In the genomic region with DNA sequence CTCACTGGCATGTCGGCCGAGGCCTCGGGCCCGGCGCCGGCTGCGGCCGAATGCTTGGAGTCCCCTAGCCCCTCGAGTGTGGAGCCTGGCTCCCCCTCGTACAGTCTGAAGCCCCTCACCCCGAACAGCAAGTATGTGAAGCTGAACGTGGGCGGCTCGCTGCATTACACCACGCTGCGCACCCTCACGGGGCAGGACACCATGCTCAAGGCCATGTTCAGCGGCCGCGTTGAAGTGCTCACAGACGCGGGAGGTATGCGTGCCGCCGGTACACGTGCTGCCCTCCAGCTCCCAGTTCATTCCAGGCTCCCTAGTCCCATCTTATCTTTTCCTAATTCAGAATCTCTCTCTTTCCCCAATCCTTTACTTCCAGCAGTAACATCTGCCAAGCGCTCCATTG, we compare ENCODE assay signal across 7 mouse cellular contexts. TPM values are rescaled to one million over a fixed set of nuclear protein-coding genes. Genes with fewer than 3 reads are reported as not detected.
DNase-seq lines count a peak whose midpoint lies in the region; ATAC-seq and TF ChIP-seq lines count a peak whose summit lies in the region.

No protein-coding gene starts in this region.

- H3K9me3 ChIP-seq in hindbrain, embryonic 12.5 days (replicated peaks): no peaks in the 10 kb centered on the region

- H3K27ac ChIP-seq in left cerebral cortex, adult 2 months: peak overlapping the region; percentile 80
- H3K27ac ChIP-seq in hindbrain, embryonic 12.5 days: peak overlapping the region; percentile 82

- H3K4me2 ChIP-seq in hindbrain, embryonic 12.5 days (replicated peaks): peak overlapping the region; percentile 70

- TF ChIP-seq CTCF in left cerebral cortex, adult 2 months (IDR thresholded peaks at IDR 0.05): no peak

- peak overlapping the region; percentile 83 for H3K9ac ChIP-seq in hindbrain, embryonic 12.5 days

- peaks cover 12% of the 10 kb centered on the region for H3K4me1 ChIP-seq in hindbrain, embryonic 12.5 days

- H3K27me3 ChIP-seq in hindbrain, embryonic 12.5 days: no peaks in the 10 kb centered on the region

- peak overlapping the region; percentile 95 for H3K4me3 ChIP-seq in left cerebral cortex, adult 2 months
- H3K4me3 ChIP-seq in hindbrain, embryonic 12.5 days: peak overlapping the region; percentile 90

- ATAC-seq in common myeloid progenitor, adult 5-6 weeks (replicated peaks; ENCODE audit: low read depth, poor library complexity, severe bottlenecking): peak; percentile 10; the same call in 1 of the 2 replicates
- peak; percentile 74 for ATAC-seq in hindbrain, embryonic 12.5 days (ENCODE audit: low FRiP score)

- 0% methylated on average over 23 of the region's 27 CpGs for WGBS in hindbrain, embryonic 12.5 days

- intact Hi-C loops in left cerebral cortex, adult 2 months (cut with DNase I): loop anchor here (5.0 kb wide), 1 partner anchor 47 kb away; a partner anchor contains a TSS

- no peak for DNase-seq in left cerebral cortex, adult 2 months (ENCODE audit: extremely low spot score in 1 of 2, low spot score in 2 of 2)
- no peak for DNase-seq in left cerebral cortex, adult 11 months (ENCODE audit: low spot score)
- peak; percentile 23 for DNase-seq in lung, postnatal 36 days
- DNase-seq in gastrocnemius, adult 18-20 months (ENCODE audit: low spot score): no peak
- DNase-seq in layer of hippocampus, postnatal 25 days (ENCODE audit: extremely low spot score in 1 of 2, low spot score in 1 of 2): no peak

- peaks cover 8% of the 10 kb centered on the region for H3K36me3 ChIP-seq in hindbrain, embryonic 12.5 days

RNA-seq across cellular contexts. Expression of a gene that starts 0.4 kb away (rescaled TPM):
- total RNA-seq in left cerebral cortex, adult 2 months (2021): 100 to 1,000 TPM; 135 to 146 TPM
- total RNA-seq in common myeloid progenitor, adult 5-6 weeks (2017): 9.6 and 13.2 TPM in 2 replicates
- 58.1 and 59.3 TPM in 2 replicates for polyA plus RNA-seq in hindbrain, embryonic 12.5 days (2016; fragmentation: Nextera tagmentation; extraction: Ambion mirVana)
- 1 to 10 TPM; 2.6 to 2.7 TPM for total RNA-seq in gastrocnemius, adult 18-20 months (2021)
- 100 to 1,000 TPM; 150 to 160 TPM for total RNA-seq in layer of hippocampus, postnatal 25 days (2021)

RNA-seq across cellular contexts. Expression of a gene that starts 6.3 kb away (rescaled TPM):
- total RNA-seq in left cerebral cortex, adult 2 months (2021): 10 to 100 TPM; 17.3 to 22.0 TPM
- 21.1 and 31.9 TPM in 2 replicates for total RNA-seq in common myeloid progenitor, adult 5-6 weeks (2017)
- polyA plus RNA-seq in hindbrain, embryonic 12.5 days (2016; fragmentation: Nextera tagmentation; extraction: Ambion mirVana): 21.8 and 23.0 TPM in 2 replicates
- 10 to 100 TPM in 1 of 2 experiments, 1 to 10 TPM in 1; 9.9 to 12.1 TPM for total RNA-seq in gastrocnemius, adult 18-20 months (2021)
- 10 to 100 TPM; 20.2 to 25.5 TPM for total RNA-seq in layer of hippocampus, postnatal 25 days (2021)

RNA-seq across cellular contexts. Expression of a gene that starts 20.3 kb away (rescaled TPM):
- 10 to 100 TPM; 51.4 to 55.8 TPM for total RNA-seq in left cerebral cortex, adult 2 months (2021)
- not detected in 2 replicates for total RNA-seq in common myeloid progenitor, adult 5-6 weeks (2017)
- 3.4 and 4.1 TPM in 2 replicates for polyA plus RNA-seq in hindbrain, embryonic 12.5 days (2016; fragmentation: Nextera tagmentation; extraction: Ambion mirVana)
- total RNA-seq in gastrocnemius, adult 18-20 months (2021): not detected
- 10 to 100 TPM; 33.4 to 36.6 TPM for total RNA-seq in layer of hippocampus, postnatal 25 days (2021)

RNA-seq across cellular contexts. Expression of a gene that starts 21.3 kb away (rescaled TPM):
- 100 to 1,000 TPM; 421 to 427 TPM for total RNA-seq in left cerebral cortex, adult 2 months (2021)
- total RNA-seq in common myeloid progenitor, adult 5-6 weeks (2017): 0.14 and 1.9 TPM in 2 replicates
- polyA plus RNA-seq in hindbrain, embryonic 12.5 days (2016; fragmentation: Nextera tagmentation; extraction: Ambion mirVana): 13.3 and 18.2 TPM in 2 replicates
- 1 to 10 TPM in 1 of 2 experiments, under 1 TPM in 1; 0.87 to 1.2 TPM for total RNA-seq in gastrocnemius, adult 18-20 months (2021)
- total RNA-seq in layer of hippocampus, postnatal 25 days (2021): 100 to 1,000 TPM; 411 to 438 TPM

RNA-seq across cellular contexts. Expression of a gene that starts 44.5 kb away (rescaled TPM):
- total RNA-seq in left cerebral cortex, adult 2 months (2021): 100 to 1,000 TPM; 162 to 167 TPM
- total RNA-seq in common myeloid progenitor, adult 5-6 weeks (2017): 32.2 and 42.2 TPM in 2 replicates
- 63.5 and 66.6 TPM in 2 replicates for polyA plus RNA-seq in hindbrain, embryonic 12.5 days (2016; fragmentation: Nextera tagmentation; extraction: Ambion mirVana)
- 10 to 100 TPM; 19.7 to 21.9 TPM for total RNA-seq in gastrocnemius, adult 18-20 months (2021)
- 100 to 1,000 TPM; 150 to 163 TPM for total RNA-seq in layer of hippocampus, postnatal 25 days (2021)

Comparison
In these comparisons a context has a peak if more than half of its experiments do, and no peak if none do; other contexts are left out.
1. RNA of a gene that starts 20.3 kb away (total RNA-seq): 51.4 to 55.8 TPM in left cerebral cortex, adult 2 months and 33.4 to 36.6 TPM in layer of hippocampus, postnatal 25 days; not detected in common myeloid progenitor, adult 5-6 weeks and not detected in gastrocnemius, adult 18-20 months; every median in the first group is over 10 times any median in the second.